Mouse (Mus musculus) bone marrow, adult 2 months (tissue): ENCODE results near the gene Casr.

ENCODE experiments used
- CTCF ChIP-seq: fragments of 200-500 bp; IDR thresholded peaks from 2 replicates; pipeline ENCODE4 v1.5.1; 2011; ENCODE audit warnings: low read length, control low read depth; ENCODE audit not compliant: control insufficient read depth, insufficient read depth
- POLR2A ChIP-seq: fragments of 200-500 bp; IDR thresholded peaks from 2 replicates; pipeline ENCODE4 v1.6.1; 2011; ENCODE audit warnings: low read depth, mild to moderate bottlenecking, control low read depth, low read length, borderline replicate concordance; ENCODE audit not compliant: control insufficient read depth

- TF ChIP-seq CTCF, result no peak
- no peak for TF ChIP-seq POLR2A
Measured at GRCm38 (mm10) chr16:36543091-36543490, 18.9 kb downstream of the Casr start.
